Comparison of ENCODE assay signal across 8 mouse cellular contexts in genomic region chr11:60540761-60541160, GRCm38 (mm10). TPM values are rescaled to one million over a fixed set of nuclear protein-coding genes. Genes with fewer than 3 reads are reported as not detected.
DNase-seq lines count a peak whose midpoint lies in the region; ATAC-seq and TF ChIP-seq lines count a peak whose summit lies in the region.

No protein-coding gene starts in this region.

- H3K4me3 ChIP-seq in kidney, adult 2 months (ENCODE audit: insufficient read depth, low read depth, low read length), result peak overlapping the region; percentile 25; the same call in 1 of the 2 replicates
- peak overlapping the region; percentile 98 for H3K4me3 ChIP-seq in forebrain, embryonic 11.5 days (ENCODE audit: low read depth, low read length)
- H3K4me3 ChIP-seq in kidney, embryonic 15.5 days (replicated peaks), result peak overlapping the region; percentile 77
- H3K4me3 ChIP-seq in neural tube, embryonic 12.5 days, result peak overlapping the region; percentile 34; the same call in 1 of the 2 replicates

- no peak for TF ChIP-seq CTCF in kidney, adult 2 months (conservative IDR thresholded peaks at IDR 0.05; ENCODE audit: insufficient read depth, insufficient read length, low read depth, low read length)

- WGBS in kidney, adult 2 months, result 32% methylated on average over 2 of the region's 2 CpGs
- WGBS in forebrain, embryonic 11.5 days, result 71% methylated on average over 2 of the region's 2 CpGs
- 46% methylated on average over 2 of the region's 2 CpGs for WGBS in kidney, embryonic 15.5 days
- WGBS in neural tube, embryonic 12.5 days, result 66% methylated on average over 2 of the region's 2 CpGs

- H3K9ac ChIP-seq in forebrain, embryonic 11.5 days (ENCODE audit: low read length), result no peak overlapping the region; the same call in 1 of the 2 replicates
- H3K9ac ChIP-seq in kidney, embryonic 15.5 days, result peak overlapping the region; percentile 44
- H3K9ac ChIP-seq in neural tube, embryonic 12.5 days, result peak overlapping the region; percentile 33; the same call in 1 of the 2 replicates

- H3K9me3 ChIP-seq in forebrain, embryonic 11.5 days (ENCODE audit: control insufficient read depth, low read length), result no peaks in the 10 kb centered on the region
- no peaks in the 10 kb centered on the region for H3K9me3 ChIP-seq in kidney, embryonic 15.5 days (replicated peaks)
- no peaks in the 10 kb centered on the region for H3K9me3 ChIP-seq in neural tube, embryonic 12.5 days

- no peak for ATAC-seq in forebrain, embryonic 11.5 days (replicated peaks; ENCODE audit: low FRiP score)
- ATAC-seq in kidney, embryonic 15.5 days (replicated peaks; ENCODE audit: low FRiP score), result no peak
- no peak for ATAC-seq in neural tube, embryonic 12.5 days (ENCODE audit: low FRiP score, low read depth)
- ATAC-seq in cerebellum, adult (ENCODE audit: insufficient number of reproducible peaks, low FRiP score, low TSS enrichment), result no peak

- peaks cover 5% of the 10 kb centered on the region for H3K36me3 ChIP-seq in kidney, adult 2 months (ENCODE audit: control insufficient read depth, insufficient read depth, low read length)
- H3K36me3 ChIP-seq in forebrain, embryonic 11.5 days (ENCODE audit: control insufficient read depth, insufficient read depth, low read length), result no peaks in the 10 kb centered on the region; the same call in 1 of the 2 replicates
- H3K36me3 ChIP-seq in kidney, embryonic 15.5 days, result peaks cover 29% of the 10 kb centered on the region
- H3K36me3 ChIP-seq in neural tube, embryonic 12.5 days, result peaks cover 2% of the 10 kb centered on the region; the same call in 1 of the 2 replicates

- H3K4me2 ChIP-seq in forebrain, embryonic 11.5 days (ENCODE audit: low read depth, low read length, severe bottlenecking), result peak overlapping the region; percentile 69
- peak overlapping the region; percentile 86 for H3K4me2 ChIP-seq in kidney, embryonic 15.5 days
- peak overlapping the region; percentile 99 for H3K4me2 ChIP-seq in neural tube, embryonic 12.5 days (replicated peaks)

- peak; percentile 70 for DNase-seq in kidney, adult 2 months
- no peak for DNase-seq in kidney, postnatal 25 days
- DNase-seq in forebrain, embryonic 11.5 days (ENCODE audit: low spot score), result no peak
- no peak for DNase-seq in right cerebral cortex, postnatal 25 days
- no peak for DNase-seq in spleen, adult 18-20 months

- no peak for TF ChIP-seq POLR2A in kidney, adult 2 months (IDR thresholded peaks at IDR 0.05; ENCODE audit: low read depth, low read length)

- H3K27me3 ChIP-seq in kidney, adult 2 months (replicated peaks; ENCODE audit: control insufficient read depth, insufficient read depth, low read length), result no peaks in the 10 kb centered on the region
- no peaks in the 10 kb centered on the region for H3K27me3 ChIP-seq in forebrain, embryonic 11.5 days (ENCODE audit: control insufficient read depth, insufficient read depth, low read length)
- H3K27me3 ChIP-seq in kidney, embryonic 15.5 days, result no peaks in the 10 kb centered on the region
- H3K27me3 ChIP-seq in neural tube, embryonic 12.5 days (replicated peaks), result no peaks in the 10 kb centered on the region

- no peak overlapping the region for H3K27ac ChIP-seq in kidney, adult 2 months (ENCODE audit: insufficient read depth, low read depth, low read length)
- H3K27ac ChIP-seq in forebrain, embryonic 11.5 days (ENCODE audit: low read depth, low read length), result no peak overlapping the region
- peak overlapping the region; percentile 24; the same call in 1 of the 2 replicates for H3K27ac ChIP-seq in kidney, embryonic 15.5 days
- H3K27ac ChIP-seq in neural tube, embryonic 12.5 days, result no peak overlapping the region

- peaks cover 36% of the 10 kb centered on the region for H3K4me1 ChIP-seq in kidney, adult 2 months (ENCODE audit: control insufficient read depth, insufficient read depth, low read length)
- H3K4me1 ChIP-seq in forebrain, embryonic 11.5 days (replicated peaks; ENCODE audit: control insufficient read depth, insufficient read depth, low read length), result peaks cover 22% of the 10 kb centered on the region
- H3K4me1 ChIP-seq in kidney, embryonic 15.5 days, result peaks cover 54% of the 10 kb centered on the region
- peaks cover 47% of the 10 kb centered on the region for H3K4me1 ChIP-seq in neural tube, embryonic 12.5 days

RNA-seq across cellular contexts. Expression of gene Alkbh5, which starts 4.6 kb away (rescaled TPM):
- polyA plus RNA-seq in kidney, adult 2 months (2012; rRNA removed), result 38.8 and 39.7 TPM in 2 replicates
- polyA plus RNA-seq in forebrain, embryonic 11.5 days (2014; fragmentation: Nextera tagmentation; extraction: Ambion mirVana), result 38.0 and 41.2 TPM in 2 replicates
- 37.5 and 37.9 TPM in 2 replicates for polyA plus RNA-seq in kidney, embryonic 15.5 days (2015; fragmentation: Nextera tagmentation; extraction: Ambion mirVana)
- 28.5 and 34.9 TPM in 2 replicates for polyA plus RNA-seq in neural tube, embryonic 12.5 days (2016; fragmentation: Nextera tagmentation; extraction: Ambion mirVana)

Comparison
In these comparisons a context has a peak if more than half of its experiments do, and no peak if none do; other contexts are left out.
1. H3K4me3 ChIP-seq: peak in every context shown above with its lines; median percentile 98 in forebrain, embryonic 11.5 days; 77 in kidney, embryonic 15.5 days; 34 in neural tube, embryonic 12.5 days; 25 in kidney, adult 2 months.